Mouse (Mus musculus) frontal cortex, postnatal 10 days (tissue): Measurements from ENCODE around the gene Ank2.
"Not testable (repeated sequence)": the region's sequence is repeated elsewhere in the genome, so short reads cannot be mapped to it uniquely, and the experiment has no call there.

Experiments used
- DNase-seq, 2 experiments: peaks; one replicate each; pipeline ENCODE4 v3.0.0; 2022; ENCODE audit warnings: low spot score in 2 of 2, mixed read lengths in 1 of 2

Ank2 gene

DNA sequence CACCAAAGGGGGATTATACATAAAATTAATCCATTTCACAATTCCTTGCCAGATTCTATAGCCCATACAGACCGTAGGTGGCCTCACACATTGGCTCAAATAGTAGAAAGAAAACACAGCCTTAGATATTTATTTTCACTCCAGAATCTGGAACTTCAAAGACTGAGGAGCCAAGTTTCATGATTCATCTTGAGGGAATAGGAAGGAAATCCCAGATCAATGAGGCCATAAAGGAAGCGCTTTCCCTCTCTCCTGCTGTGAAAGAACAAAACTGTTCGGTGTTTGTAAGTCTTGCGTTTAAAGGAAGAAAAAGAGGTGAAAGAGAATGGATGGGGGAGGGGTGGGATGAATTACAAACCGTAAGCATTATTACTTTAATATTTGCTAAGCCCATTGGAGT lies 137.8 kb downstream of the Ank2 start:
- no peak for DNase-seq

GRCm38 (mm10) chr3:127355252-127355651 lies 143.9 kb downstream of the Ank2 start:
- peak in 1 of 2 experiments; percentile 22 for DNase-seq

GRCm38 (mm10) chr3:127350602-127351362 lies 148.4 kb downstream of the Ank2 start:
- no peak for DNase-seq

DNA sequence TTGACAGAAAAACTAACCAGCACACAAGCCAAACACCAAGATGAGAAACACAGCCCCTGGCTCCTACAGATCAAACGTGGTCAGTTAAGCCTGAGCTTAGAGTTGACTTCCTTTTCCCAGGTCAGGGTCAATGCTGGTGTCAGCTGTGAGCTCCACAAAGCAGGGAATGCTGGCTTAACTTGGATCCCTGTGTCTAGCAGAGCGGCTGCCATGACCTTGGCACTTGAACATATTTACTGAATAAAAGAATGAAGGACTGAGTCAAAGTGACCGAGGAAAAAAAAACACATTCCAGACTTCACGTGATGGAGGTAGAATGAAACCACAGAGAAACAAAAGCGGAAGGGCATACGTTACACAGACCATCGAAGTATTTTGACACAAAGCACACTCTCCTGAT lies 150.2 kb downstream of the Ank2 start:
- DNase-seq = no peak

- no peak for DNase-seq
Observed at GRCm38 (mm10) chr3:127345860-127346459, 153.2 kb downstream of the Ank2 start.

DNA sequence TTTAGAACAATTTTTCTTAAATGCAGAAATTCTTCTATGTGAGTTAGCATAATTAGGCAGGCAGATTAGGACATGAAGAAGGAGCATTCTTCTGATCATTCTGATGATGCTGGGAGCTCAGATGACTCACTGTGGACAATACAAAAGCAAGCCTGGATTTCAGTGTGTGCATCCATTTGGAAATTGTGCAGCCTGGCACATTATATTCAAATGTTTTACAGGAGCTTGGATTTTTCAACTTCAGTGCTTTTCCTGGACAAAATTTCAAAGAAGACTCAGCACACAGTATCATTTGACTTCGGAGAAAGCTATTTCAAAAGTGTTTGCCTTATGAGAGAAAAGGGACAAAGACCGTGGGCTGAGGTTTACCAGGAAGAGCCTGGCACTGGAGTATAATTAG lies 157.8 kb downstream of the Ank2 start:
- DNase-seq = no peak

DNA sequence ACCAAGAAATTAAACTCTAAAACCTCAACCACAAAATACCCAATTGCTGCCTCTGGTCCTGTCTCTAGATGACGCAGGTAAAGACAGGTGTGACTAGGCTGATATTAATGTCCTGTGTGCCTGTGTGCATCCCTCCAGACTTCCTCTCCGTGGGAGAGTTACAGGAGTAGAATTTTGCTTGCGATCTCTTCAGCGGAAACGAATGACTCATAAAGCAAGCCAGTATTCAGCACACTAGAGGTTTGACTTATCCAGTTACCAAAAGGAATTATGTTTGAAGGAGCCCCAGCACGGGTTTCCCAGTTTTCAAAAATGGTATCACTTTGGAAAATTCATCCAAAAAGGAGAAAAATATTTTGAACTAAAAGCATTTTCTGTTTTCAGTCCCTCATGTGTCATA lies 164.3 kb downstream of the Ank2 start:
- no peak for DNase-seq

- DNase-seq = no peak
Observed at GRCm38 (mm10) chr3:127331562-127331961, 167.6 kb downstream of the Ank2 start.

GRCm38 (mm10) chr3:127326355-127326754 lies 172.8 kb downstream of the Ank2 start:
- DNase-seq = no peak

DNA sequence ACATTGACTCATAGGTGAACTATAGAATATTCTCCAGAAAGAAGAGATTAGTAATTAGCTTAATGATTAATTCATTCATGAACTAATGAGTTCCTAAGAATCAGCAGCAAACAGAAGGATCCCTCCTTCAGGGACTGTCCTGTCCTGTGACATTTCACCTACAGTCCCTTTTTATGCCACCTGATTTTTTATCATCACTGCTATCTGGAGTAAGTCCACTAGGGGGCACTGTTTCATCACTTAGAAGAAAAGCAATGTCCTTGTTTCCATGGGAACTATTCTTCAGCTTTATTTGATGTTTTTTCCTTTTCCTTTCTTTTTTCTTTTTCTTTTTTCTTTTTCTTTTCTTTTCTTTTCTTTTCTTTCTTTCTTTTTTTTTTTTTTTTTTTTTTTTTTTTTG lies 176.3 kb downstream of the Ank2 start:
- DNase-seq = no peak

- DNase-seq = no peak
Observed at GRCm38 (mm10) chr3:127321645-127322044, 177.5 kb downstream of the Ank2 start.

- DNase-seq = not testable (repeated sequence)
Observed at GRCm38 (mm10) chr3:127321031-127321430, 178.1 kb downstream of the Ank2 start.

- no peak for DNase-seq
Observed at GRCm38 (mm10) chr3:127320311-127320710, 178.8 kb downstream of the Ank2 start.

- no peak for DNase-seq
Observed at GRCm38 (mm10) chr3:127317641-127318040, 181.5 kb downstream of the Ank2 start.

DNA sequence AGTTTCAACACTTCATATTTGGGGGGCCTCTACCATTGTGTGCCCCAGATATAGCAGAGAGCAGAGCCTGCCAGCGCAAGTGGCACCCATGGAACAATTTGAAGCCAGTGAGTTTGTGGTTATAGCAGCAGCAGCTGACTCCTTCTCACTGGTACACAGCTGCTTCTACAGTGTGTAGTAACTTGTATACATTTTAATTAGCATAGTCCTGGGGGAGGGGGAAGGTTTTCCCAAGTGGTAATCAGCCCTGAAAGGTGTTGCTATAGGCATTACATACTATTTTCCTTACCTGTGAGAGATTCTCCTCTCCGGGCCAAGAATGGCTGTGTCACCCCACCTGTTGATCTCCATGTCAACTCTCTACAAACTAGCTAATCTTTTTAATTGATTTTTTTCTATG lies 182.4 kb downstream of the Ank2 start:
- no peak for DNase-seq

DNA sequence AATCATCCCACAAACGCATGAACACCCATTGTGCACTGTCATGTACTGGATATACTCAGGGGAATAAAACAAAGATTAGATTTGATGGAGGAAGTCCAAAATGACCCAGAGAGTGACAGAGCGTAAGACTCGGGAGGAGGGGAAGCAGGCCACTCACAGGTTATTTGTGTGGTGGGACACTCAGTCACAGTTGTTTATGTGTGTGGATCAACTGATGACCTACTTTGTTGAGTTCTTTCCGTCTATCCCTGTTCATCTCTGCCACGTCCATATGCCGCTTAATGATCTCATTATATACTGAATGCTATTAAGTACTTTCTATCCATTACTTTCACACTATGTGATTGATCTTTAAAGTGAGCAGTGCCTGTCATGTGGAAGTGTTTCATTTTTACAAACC lies 187.6 kb downstream of the Ank2 start:
- DNase-seq = no peak

- DNase-seq = no peak
Observed at GRCm38 (mm10) chr3:127310079-127310478, 189.1 kb downstream of the Ank2 start.

GRCm38 (mm10) chr3:127303957-127304553 lies 195.1 kb downstream of the Ank2 start:
- no peak for DNase-seq

DNA sequence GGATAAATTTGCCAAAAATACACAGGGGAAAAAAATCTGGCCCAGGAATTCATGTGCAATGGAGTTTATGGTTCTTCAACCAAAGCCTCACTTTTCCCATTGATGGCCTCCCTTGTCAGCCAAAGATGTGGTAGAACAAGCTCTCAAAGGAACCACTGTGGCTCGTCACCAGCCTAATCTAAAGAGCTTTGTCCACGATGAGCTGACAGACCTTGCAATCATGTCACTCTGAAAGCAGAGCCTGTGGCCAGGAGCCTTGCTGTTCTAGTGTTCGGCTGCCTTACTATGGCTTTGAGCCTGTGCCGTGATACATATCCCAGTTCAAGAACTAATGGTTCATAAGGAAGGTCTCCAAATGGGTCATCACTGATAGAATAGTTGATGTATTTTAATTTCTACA lies 196.1 kb downstream of the Ank2 start:
- DNase-seq = no peak

DNA sequence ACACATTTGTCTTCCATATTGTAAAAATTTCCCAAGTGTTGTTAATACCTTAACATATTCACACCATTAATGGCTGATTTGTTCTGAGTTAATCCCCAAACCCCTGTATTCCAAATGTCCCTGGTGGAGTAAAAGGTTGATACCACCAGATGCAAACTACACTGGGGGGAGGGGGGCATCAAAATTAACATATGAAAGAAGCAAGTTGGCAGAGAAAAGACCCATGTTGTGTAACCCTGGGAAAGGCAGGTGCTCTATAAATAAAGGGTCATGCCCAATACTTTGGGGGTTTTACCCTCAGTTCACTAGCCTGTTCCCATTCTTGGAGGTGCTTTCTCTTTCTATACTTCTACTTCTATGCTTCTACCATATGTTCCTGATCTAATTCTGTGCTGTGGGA lies 198.4 kb downstream of the Ank2 start:
- DNase-seq = no peak

DNA sequence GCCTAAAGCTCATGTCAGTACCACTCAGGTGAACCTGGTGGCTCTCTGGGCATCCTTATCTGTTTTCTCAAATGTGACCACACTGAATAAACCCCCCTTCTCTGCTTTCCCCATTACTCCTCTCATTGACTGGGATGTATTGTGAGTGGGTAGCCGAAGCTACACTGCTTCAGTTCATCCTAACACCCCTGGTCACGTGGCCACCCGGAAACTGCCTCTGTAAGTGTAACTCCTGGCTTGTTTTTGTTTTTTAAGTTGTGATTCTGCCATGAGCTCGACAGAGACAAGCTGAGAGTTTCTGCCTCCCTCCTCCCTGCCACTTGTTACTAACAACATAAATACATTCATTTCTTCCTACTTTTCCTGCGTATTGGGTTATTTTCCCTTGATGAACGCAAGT lies 203.2 kb downstream of the Ank2 start:
- no peak for DNase-seq

GRCm38 (mm10) chr3:127294610-127295349 lies 204.4 kb downstream of the Ank2 start:
- DNase-seq = no peak
